Mouse (Mus musculus) liver, embryonic 12.5 days (tissue): ENCODE results near the gene Prkca. TPM values are rescaled to one million over a fixed set of nuclear protein-coding genes. Genes with fewer than 3 reads are reported as not detected.

Experiments used
- ATAC-seq: fragments of 200-750 bp; cut with Nextera tagmentation; 2 replicates; pipeline ENCODE4 v1.8.0; 2017; ENCODE audit warnings: moderate number of reproducible peaks, mild to moderate bottlenecking, moderate library complexity
- H3K27ac ChIP-seq: fragments of 300-500 bp; sonication (generic); 2 replicates; pipeline ENCODE4 v1.5.1; 2016; ENCODE audit warnings: mild to moderate bottlenecking
- H3K27me3 ChIP-seq: fragments of 300-500 bp; sonication (generic); replicated peaks from 2 replicates; pipeline ENCODE4 v1.6.1; 2016; ENCODE audit warnings: mild to moderate bottlenecking, moderate library complexity
- H3K36me3 ChIP-seq: fragments of 300-500 bp; sonication (generic); 2 replicates; pipeline ENCODE4 v1.6.1; 2016; ENCODE audit warnings: mild to moderate bottlenecking, moderate library complexity
- H3K4me1 ChIP-seq: fragments of 300-500 bp; sonication (generic); 2 replicates; pipeline ENCODE4 v1.6.1; 2016
- H3K4me2 ChIP-seq: fragments of 300-500 bp; sonication (generic); 2 replicates; pipeline ENCODE4 v1.6.1; 2016; ENCODE audit warnings: mild to moderate bottlenecking, moderate library complexity
- H3K4me3 ChIP-seq: fragments of 300-500 bp; sonication (generic); 2 replicates; pipeline ENCODE4 v1.5.1; 2016; ENCODE audit warnings: mild to moderate bottlenecking, moderate library complexity
- H3K9ac ChIP-seq: fragments of 300-500 bp; sonication (generic); 2 replicates; pipeline ENCODE4 v1.6.1; 2016; ENCODE audit warnings: mild to moderate bottlenecking, moderate library complexity
- H3K9me3 ChIP-seq: fragments of 300-500 bp; sonication (generic); replicated peaks from 2 replicates; pipeline ENCODE4 v1.6.1; 2016; ENCODE audit warnings: mild to moderate bottlenecking, moderate library complexity
- WGBS: fragments of 180-500 bp; shearing (Covaris S2); methylation state at CpG from one replicate; pipeline ENCODE4 v1.1.7; 2016; ENCODE audit not compliant: insufficient replicate concordance; 5-methylcytosine and 5-hydroxymethylcytosine counted together
- polyA plus RNA-seq: library from polyadenylated mRNA; unstranded; fragments of >200 nt; fragmentation: Nextera tagmentation; extraction: Ambion mirVana; gene quantifications from 2 replicates; pipeline ENCODE4 v1.2.1, GENCODE M21; 2016

Gene Prkca
- polyA plus RNA-seq, 1 experiment from 2014 or later: 7.5 TPM

GRCm38 (mm10) chr11:108268421-108269322, 75.1 kb downstream of the Prkca start:
- WGBS: 69% methylated on average over 12 of the region's 12 CpGs
- Histone ChIP-seq H3K36me3 (no peaks in the 10 kb centered on the region), H3K4me1 (peaks cover 42% of the 10 kb centered on the region), H3K27ac (no peak overlapping the region), H3K4me2 (no peak overlapping the region), H3K9me3 (no peaks in the 10 kb centered on the region), H3K9ac (no peak overlapping the region), H3K27me3 (no peaks in the 10 kb centered on the region), H3K4me3 (no peak overlapping the region)
- no peak for ATAC-seq

GRCm38 (mm10) chr11:108267825-108268224, 75.9 kb downstream of the Prkca start:
- H3K27me3 ChIP-seq: no peaks in the 10 kb centered on the region
- no peaks in the 10 kb centered on the region for H3K36me3 ChIP-seq
- ATAC-seq: no peak
- H3K4me2 ChIP-seq: no peak overlapping the region
- peaks cover 48% of the 10 kb centered on the region for H3K4me1 ChIP-seq
- no peaks in the 10 kb centered on the region for H3K9me3 ChIP-seq
- 73% methylated on average over 7 of the region's 7 CpGs for WGBS
- H3K4me3 ChIP-seq: no peak overlapping the region
- H3K27ac ChIP-seq: no peak overlapping the region
- no peak overlapping the region for H3K9ac ChIP-seq

GRCm38 (mm10) chr11:108267066-108267465, 76.7 kb downstream of the Prkca start:
- Histone ChIP-seq H3K36me3 (no peaks in the 10 kb centered on the region), H3K4me3 (no peak overlapping the region), H3K9ac (no peak overlapping the region), H3K9me3 (no peaks in the 10 kb centered on the region), H3K4me2 (no peak overlapping the region), H3K27me3 (no peaks in the 10 kb centered on the region), H3K27ac (no peak overlapping the region), H3K4me1 (peaks cover 56% of the 10 kb centered on the region)
- 47% methylated on average over 3 of the region's 3 CpGs for WGBS
- ATAC-seq: no peak

DNA sequence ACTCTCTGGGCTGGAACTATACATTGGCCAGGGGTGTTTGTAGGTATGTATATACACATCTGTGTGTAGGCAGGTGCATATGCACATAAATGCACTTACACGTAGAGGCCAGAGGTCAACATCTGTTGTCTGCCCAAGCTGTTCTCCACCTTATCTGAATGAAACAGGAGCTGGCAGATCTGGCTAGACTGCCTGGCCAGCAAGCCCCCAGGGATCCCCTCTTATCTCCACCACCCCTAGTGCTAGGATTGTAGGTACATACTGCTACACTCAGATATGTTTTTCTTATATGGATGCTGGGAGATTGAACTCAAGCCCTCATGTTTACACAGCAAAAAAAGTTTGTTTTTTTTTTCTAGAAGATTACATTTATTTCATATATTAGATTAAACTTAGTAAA, 79.9 kb downstream of the Prkca start:
- whole genome bisulfite sequencing: 9% methylated on average over 1 of the region's 1 CpGs
- no peak overlapping the region for H3K4me3 ChIP-seq
- H3K4me2 ChIP-seq: peak overlapping the region; percentile 19; the same call in 1 of the 2 replicates
- no peaks in the 10 kb centered on the region for H3K36me3 ChIP-seq
- no peak overlapping the region for H3K27ac ChIP-seq
- no peak overlapping the region for H3K9ac ChIP-seq
- peaks cover 62% of the 10 kb centered on the region for H3K4me1 ChIP-seq
- no peaks in the 10 kb centered on the region for H3K27me3 ChIP-seq
- peak; percentile 91 for ATAC-seq
- H3K9me3 ChIP-seq: no peaks in the 10 kb centered on the region

- Histone ChIP-seq H3K27me3 (no peaks in the 10 kb centered on the region), H3K27ac (no peak overlapping the region), H3K36me3 (no peaks in the 10 kb centered on the region), H3K4me3 (no peak overlapping the region), H3K4me2 (peak overlapping the region; percentile 19; the same call in 1 of the 2 replicates), H3K9me3 (no peaks in the 10 kb centered on the region), H3K9ac (no peak overlapping the region), H3K4me1 (peaks cover 60% of the 10 kb centered on the region)
- 61% methylated on average over 3 of the region's 3 CpGs for WGBS
- ATAC-seq: peak; percentile 51; the same call in 1 of the 2 replicates
Measured at GRCm38 (mm10) chr11:108263406-108263805, 80.3 kb downstream of the Prkca start.

GRCm38 (mm10) chr11:108261751-108262160, 82.0 kb downstream of the Prkca start:
- Histone ChIP-seq H3K27ac (no peak overlapping the region), H3K36me3 (no peaks in the 10 kb centered on the region), H3K4me1 (peaks cover 63% of the 10 kb centered on the region), H3K9me3 (no peaks in the 10 kb centered on the region), H3K27me3 (no peaks in the 10 kb centered on the region), H3K4me3 (no peak overlapping the region), H3K4me2 (0 out of 2 replicates have a peak overlapping the region, but pooled peaks have one; percentile 8), H3K9ac (no peak overlapping the region)
- WGBS: 27% methylated on average over 7 of the region's 7 CpGs
- peak; percentile 62; the same call in 1 of the 2 replicates for ATAC-seq

DNA sequence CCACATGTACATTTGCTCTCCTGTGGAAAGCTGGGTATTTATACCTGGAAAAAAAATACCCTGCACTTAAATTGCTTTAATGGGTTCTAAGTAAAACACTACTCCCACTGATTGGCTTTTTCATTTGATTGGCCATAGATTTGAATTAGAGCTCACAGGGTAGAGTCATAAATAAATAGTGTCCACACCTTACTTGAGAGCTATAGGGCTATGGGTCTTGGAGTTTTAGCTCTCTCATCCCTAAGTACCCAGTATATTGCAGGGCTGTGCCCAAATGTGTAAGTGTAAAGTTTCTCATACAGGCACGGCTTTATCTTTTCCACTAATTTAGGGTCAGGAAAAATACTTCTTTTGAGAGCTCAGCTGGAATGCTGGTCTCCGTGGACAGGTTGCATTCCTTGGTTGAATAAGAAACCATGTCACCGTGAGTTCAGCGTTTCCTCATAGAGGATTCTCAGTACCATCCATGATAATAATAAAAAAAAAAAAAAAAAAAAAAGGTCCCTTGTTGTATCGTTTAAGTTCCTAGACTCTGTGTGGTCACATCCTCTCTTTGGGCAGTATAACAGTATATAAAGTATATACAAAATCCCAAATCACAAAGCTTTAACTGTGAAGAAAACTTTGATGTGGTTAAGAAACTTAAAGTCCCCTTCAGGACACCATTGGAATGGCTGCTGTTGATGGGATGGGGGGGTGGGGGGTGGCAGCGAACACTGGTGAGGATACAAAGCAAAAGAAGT, 82.8 kb downstream of the Prkca start:
- no peak overlapping the region for H3K27ac ChIP-seq
- no peaks in the 10 kb centered on the region for H3K36me3 ChIP-seq
- H3K9ac ChIP-seq: no peak overlapping the region
- WGBS: 75% methylated on average over 6 of the region's 6 CpGs
- H3K4me3 ChIP-seq: no peak overlapping the region
- ATAC-seq: no peak
- H3K4me1 ChIP-seq: peaks cover 60% of the 10 kb centered on the region
- no peak overlapping the region for H3K4me2 ChIP-seq
- no peaks in the 10 kb centered on the region for H3K9me3 ChIP-seq
- H3K27me3 ChIP-seq: no peaks in the 10 kb centered on the region

GRCm38 (mm10) chr11:108259391-108259790, 84.3 kb downstream of the Prkca start:
- Histone ChIP-seq H3K4me3 (no peak overlapping the region), H3K36me3 (no peaks in the 10 kb centered on the region), H3K4me2 (no peak overlapping the region), H3K9me3 (no peaks in the 10 kb centered on the region), H3K9ac (no peak overlapping the region), H3K27ac (no peak overlapping the region), H3K27me3 (no peaks in the 10 kb centered on the region), H3K4me1 (peaks cover 50% of the 10 kb centered on the region)
- WGBS: 44% methylated on average over 4 of the region's 4 CpGs
- no peak for ATAC-seq

GRCm38 (mm10) chr11:108258811-108259266, 84.9 kb downstream of the Prkca start:
- Histone ChIP-seq H3K36me3 (no peaks in the 10 kb centered on the region), H3K9ac (no peak overlapping the region), H3K4me3 (no peak overlapping the region), H3K27me3 (no peaks in the 10 kb centered on the region), H3K4me1 (peaks cover 45% of the 10 kb centered on the region), H3K27ac (no peak overlapping the region), H3K4me2 (no peak overlapping the region), H3K9me3 (no peaks in the 10 kb centered on the region)
- 64% methylated on average over 5 of the region's 5 CpGs for WGBS
- no peak for ATAC-seq

DNA sequence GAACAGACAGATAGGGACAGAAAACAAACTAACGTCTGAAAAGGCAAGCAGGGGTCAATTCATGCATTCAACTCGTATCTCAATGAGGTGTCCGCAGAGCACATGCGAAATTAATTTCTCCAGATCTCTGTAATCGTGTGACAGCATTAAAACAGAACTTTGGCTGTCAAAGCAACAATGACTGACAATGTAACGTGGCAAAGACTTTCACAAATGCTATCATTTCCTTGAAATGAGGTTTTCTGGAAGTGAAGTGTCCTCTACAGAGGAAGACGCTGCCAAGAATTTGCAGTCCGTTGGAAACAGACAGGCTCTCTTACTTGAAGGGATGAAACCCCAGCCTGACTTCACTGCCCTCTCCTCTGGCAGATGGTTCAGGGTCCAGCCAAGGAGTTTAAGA, 85.8 kb downstream of the Prkca start:
- Histone ChIP-seq H3K27me3 (no peaks in the 10 kb centered on the region), H3K27ac (no peak overlapping the region), H3K4me2 (no peak overlapping the region), H3K4me1 (peaks cover 37% of the 10 kb centered on the region), H3K4me3 (no peak overlapping the region), H3K36me3 (no peaks in the 10 kb centered on the region), H3K9ac (no peak overlapping the region), H3K9me3 (no peaks in the 10 kb centered on the region)
- ATAC-seq: no peak
- 59% methylated on average over 8 of the region's 8 CpGs for WGBS

DNA sequence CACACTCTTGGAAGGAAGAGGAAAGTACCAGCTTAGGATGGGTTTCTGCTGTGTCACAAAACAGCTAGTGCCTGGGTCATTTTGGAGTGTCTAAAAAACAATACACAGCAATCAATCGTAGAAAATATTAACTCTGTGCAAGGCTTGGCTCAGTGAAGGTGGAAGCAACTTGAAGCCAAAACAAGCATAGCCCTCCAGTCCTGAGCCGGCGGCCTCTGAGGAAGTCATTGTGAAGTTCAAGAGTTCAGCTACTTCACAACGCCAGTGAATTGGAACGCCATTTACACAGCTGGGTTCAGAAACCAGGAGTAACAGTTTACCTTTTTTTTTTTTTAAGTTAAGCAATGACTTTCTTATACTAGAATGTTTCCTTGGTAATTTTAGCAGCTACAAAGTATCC, 89.0 kb downstream of the Prkca start:
- Histone ChIP-seq H3K36me3 (no peaks in the 10 kb centered on the region), H3K4me3 (no peak overlapping the region), H3K4me2 (no peak overlapping the region), H3K4me1 (peaks cover 50% of the 10 kb centered on the region), H3K27ac (no peak overlapping the region), H3K9me3 (no peaks in the 10 kb centered on the region), H3K27me3 (0 out of 2 replicates have a peak, but pooled peaks cover 2% of the 10 kb centered on the region), H3K9ac (no peak overlapping the region)
- 87% methylated on average over 5 of the region's 5 CpGs for WGBS
- ATAC-seq: no peak
